In genomic region chr1:155232385-155232784, GRCm38 (mm10) we compare ENCODE assay signal across 9 mouse cellular contexts. TPM values are rescaled to one million over a fixed set of nuclear protein-coding genes. Genes with fewer than 3 reads are reported as not detected.
DNase-seq lines count a peak whose midpoint lies in the region; ATAC-seq lines count a peak whose summit lies in the region.
"Had no signal": no experiment of that assay in that cellular context is flagged by ENCODE, and none has a peak within 500 bp of the region (broad histone marks: within the 10 kb centered on the region; RNA-seq: fewer than 3 reads in every experiment).

No protein-coding gene starts in this region.

- H3K27ac ChIP-seq in heart, embryonic 12.5 days (ENCODE audit: poor library complexity, severe bottlenecking), result 0 out of 2 replicates have a peak overlapping the region, but pooled peaks have one; percentile 97
- H3K27ac ChIP-seq in hindbrain, embryonic 14.5 days, result peak overlapping the region; percentile 83
- H3K27ac ChIP-seq in midbrain, embryonic 12.5 days (replicated peaks), result peak overlapping the region; percentile 89

- no peaks in the 10 kb centered on the region for H3K9me3 ChIP-seq in heart, embryonic 12.5 days (replicated peaks)
- H3K9me3 ChIP-seq in hindbrain, embryonic 14.5 days (ENCODE audit: control insufficient read depth, low read length), result no peaks in the 10 kb centered on the region
- H3K9me3 ChIP-seq in midbrain, embryonic 12.5 days, result no peaks in the 10 kb centered on the region

- peak overlapping the region; percentile 44 for H3K9ac ChIP-seq in heart, embryonic 12.5 days
- no peak overlapping the region for H3K9ac ChIP-seq in hindbrain, embryonic 14.5 days
- peak overlapping the region; percentile 35 for H3K9ac ChIP-seq in midbrain, embryonic 12.5 days (replicated peaks)

- H3K4me3 ChIP-seq in heart, embryonic 12.5 days, result no peak overlapping the region
- no peak overlapping the region for H3K4me3 ChIP-seq in hindbrain, embryonic 14.5 days (replicated peaks; ENCODE audit: low read length)
- no peak overlapping the region for H3K4me3 ChIP-seq in midbrain, embryonic 12.5 days
- H3K4me3 ChIP-seq: erythroblast, embryonic 14.5 days had no signal

- no peak for DNase-seq in heart, adult 11 months
- DNase-seq in cerebellum, postnatal 25 days, result peak; percentile 36 to 44
- no peak for DNase-seq in hindbrain, embryonic 14.5 days (ENCODE audit: low spot score)
- no peak for DNase-seq in urinary bladder, postnatal 10 days (ENCODE audit: low spot score)
- DNase-seq in urinary bladder, adult 18-20 months (ENCODE audit: low spot score in 2 of 2), result no peak
- DNase-seq in c-Kit-positive CD71-positive TER-119-positive erythroid progenitor cells, embryonic 14.5 days (ENCODE audit: low spot score), result no peak

- no peak for ATAC-seq in heart, embryonic 12.5 days (ENCODE audit: insufficient number of reproducible peaks, low FRiP score)
- no peak for ATAC-seq in hindbrain, embryonic 14.5 days (ENCODE audit: low FRiP score)
- ATAC-seq in midbrain, embryonic 12.5 days (ENCODE audit: low FRiP score, low read depth), result no peak

- peaks cover 30% of the 10 kb centered on the region for H3K36me3 ChIP-seq in heart, embryonic 12.5 days
- no peaks in the 10 kb centered on the region for H3K36me3 ChIP-seq in hindbrain, embryonic 14.5 days (replicated peaks; ENCODE audit: control insufficient read depth, insufficient read depth)
- H3K36me3 ChIP-seq in midbrain, embryonic 12.5 days, result no peaks in the 10 kb centered on the region

- WGBS in heart, embryonic 12.5 days, result 77% methylated on average over 12 of the region's 12 CpGs
- 61% methylated on average over 12 of the region's 12 CpGs for WGBS in hindbrain, embryonic 14.5 days
- WGBS in midbrain, embryonic 12.5 days, result 34% methylated on average over 12 of the region's 12 CpGs

- peaks cover 79% of the 10 kb centered on the region for H3K4me1 ChIP-seq in heart, embryonic 12.5 days (replicated peaks)
- peaks cover 77% of the 10 kb centered on the region for H3K4me1 ChIP-seq in hindbrain, embryonic 14.5 days (replicated peaks; ENCODE audit: control insufficient read depth, insufficient read depth, low read length)
- peaks cover 80% of the 10 kb centered on the region for H3K4me1 ChIP-seq in midbrain, embryonic 12.5 days

- no peaks in the 10 kb centered on the region for H3K27me3 ChIP-seq in heart, embryonic 12.5 days (replicated peaks)
- H3K27me3 ChIP-seq in hindbrain, embryonic 14.5 days (ENCODE audit: control insufficient read depth, insufficient read depth, low read length), result no peaks in the 10 kb centered on the region
- no peaks in the 10 kb centered on the region; the same call in 1 of the 2 replicates for H3K27me3 ChIP-seq in midbrain, embryonic 12.5 days

- peak overlapping the region; percentile 12; the same call in 1 of the 2 replicates for H3K4me2 ChIP-seq in heart, embryonic 12.5 days
- no peak overlapping the region for H3K4me2 ChIP-seq in hindbrain, embryonic 14.5 days (replicated peaks)
- no peak overlapping the region for H3K4me2 ChIP-seq in midbrain, embryonic 12.5 days (replicated peaks)

RNA-seq across cellular contexts. Expression of gene BC034090, which starts 11.9 kb away (rescaled TPM):
- polyA plus RNA-seq in heart, embryonic 12.5 days (2016; fragmentation: Nextera tagmentation; extraction: Ambion mirVana), result 9.0 and 9.6 TPM in 2 replicates
- polyA plus RNA-seq in hindbrain, embryonic 14.5 days (2014; fragmentation: Nextera tagmentation; extraction: Ambion mirVana), result 4.0 and 4.1 TPM in 2 replicates
- 5.6 and 6.8 TPM in 2 replicates for polyA plus RNA-seq in midbrain, embryonic 12.5 days (2016; fragmentation: Nextera tagmentation; extraction: Ambion mirVana)
- polyA plus RNA-seq: erythroblast, embryonic 14.5 days had no signal

Comparison
In these comparisons a context has a peak if more than half of its experiments do, and no peak if none do; other contexts are left out.
1. DNase-seq: peak in cerebellum, postnatal 25 days (2 of 2); none in heart, adult 11 months (single experiment), hindbrain, embryonic 14.5 days (single experiment), urinary bladder, postnatal 10 days (single experiment), urinary bladder, adult 18-20 months (0 of 2) and c-Kit-positive CD71-positive TER-119-positive erythroid progenitor cells, embryonic 14.5 days (single experiment).
2. Peak in every context shown above with its lines, with median percentiles within 50 percentile points of each other: H3K27ac ChIP-seq.